Mouse (Mus musculus): ENCODE measurements around the gene Ahnak.
A peak's percentile ranks its signal among the peaks of the same experiment; 100 is the strongest.
"Not testable (repeated sequence)": the region's sequence is repeated elsewhere in the genome, so short reads cannot be mapped to it uniquely, and the experiment has no call there.

The Ahnak gene

GRCm38 (mm10) chr19:8996601-8997000, 7.5 kb downstream of the Ahnak start:
- DNase-seq: no peak

DNA sequence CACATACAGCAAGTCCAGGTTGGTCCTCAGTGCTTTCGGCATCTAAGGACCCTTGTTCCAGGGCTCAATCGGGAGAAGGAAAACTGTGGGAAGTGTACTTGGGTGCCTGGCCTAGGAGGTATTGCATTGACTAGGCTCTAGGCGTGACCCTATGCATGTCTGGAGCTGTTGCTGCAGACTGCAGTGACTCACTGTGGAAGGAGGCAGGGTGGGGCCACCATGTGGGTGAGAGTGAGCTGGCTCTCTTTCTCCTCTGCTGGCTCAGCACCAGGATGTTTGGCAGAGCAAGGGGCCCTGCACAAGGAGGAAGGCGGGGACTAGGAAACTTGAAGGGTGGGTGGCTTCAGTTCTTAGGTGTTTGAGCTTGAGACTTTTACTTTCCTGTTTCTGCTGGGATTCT, 8.5 kb downstream of the Ahnak start:
- peak; percentile 84 to 91 for DNase-seq

DNA sequence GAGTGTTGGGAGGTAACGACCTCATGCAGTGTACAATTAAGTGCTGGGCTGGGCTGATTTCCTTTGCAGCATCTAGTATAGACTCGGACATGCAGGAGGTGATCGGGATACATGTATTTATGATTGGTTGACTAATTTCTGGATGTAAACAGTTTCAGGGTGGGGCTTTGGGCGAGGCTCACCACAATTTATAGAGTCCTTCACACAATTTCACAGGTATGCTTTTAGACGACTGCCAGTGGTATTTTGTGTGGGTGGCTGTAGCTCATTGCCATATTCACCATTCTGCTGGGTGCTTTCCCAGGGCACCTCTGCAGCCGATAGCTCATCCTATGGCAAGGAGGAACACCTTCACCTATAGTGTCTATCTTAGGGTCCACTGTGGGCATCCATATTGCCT, 9.5 kb downstream of the Ahnak start:
- no peak for DNase-seq

GRCm38 (mm10) chr19:8999223-8999622, 10.1 kb downstream of the Ahnak start:
- DNase-seq: no peak

DNA sequence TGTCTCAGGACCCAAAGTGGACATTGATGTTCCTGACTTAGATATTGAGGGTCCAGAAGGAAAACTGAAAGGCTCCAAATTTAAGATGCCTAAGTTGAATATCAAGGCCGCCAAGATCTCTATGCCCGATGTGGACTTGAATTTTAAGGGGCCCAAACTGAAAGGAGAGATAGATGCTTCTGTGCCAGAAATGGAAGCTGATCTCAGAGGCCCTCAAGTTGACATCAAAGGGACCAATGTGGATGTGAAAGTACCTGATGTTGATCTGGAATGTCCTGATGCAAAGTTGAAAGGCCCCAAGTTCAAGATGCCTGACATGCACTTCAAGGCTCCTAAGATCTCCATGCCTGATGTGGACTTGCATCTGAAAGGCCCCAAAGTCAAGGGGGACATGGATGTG, 17.8 kb downstream of the Ahnak start:
- DNase-seq: not testable (repeated sequence)

GRCm38 (mm10) chr19:9019298-9019697, 30.2 kb downstream of the Ahnak start:
- DNase-seq: no peak

GRCm38 (mm10) chr19:9023021-9023778, 34.1 kb downstream of the Ahnak start:
- peak; percentile 30 to 68 for DNase-seq

DNA sequence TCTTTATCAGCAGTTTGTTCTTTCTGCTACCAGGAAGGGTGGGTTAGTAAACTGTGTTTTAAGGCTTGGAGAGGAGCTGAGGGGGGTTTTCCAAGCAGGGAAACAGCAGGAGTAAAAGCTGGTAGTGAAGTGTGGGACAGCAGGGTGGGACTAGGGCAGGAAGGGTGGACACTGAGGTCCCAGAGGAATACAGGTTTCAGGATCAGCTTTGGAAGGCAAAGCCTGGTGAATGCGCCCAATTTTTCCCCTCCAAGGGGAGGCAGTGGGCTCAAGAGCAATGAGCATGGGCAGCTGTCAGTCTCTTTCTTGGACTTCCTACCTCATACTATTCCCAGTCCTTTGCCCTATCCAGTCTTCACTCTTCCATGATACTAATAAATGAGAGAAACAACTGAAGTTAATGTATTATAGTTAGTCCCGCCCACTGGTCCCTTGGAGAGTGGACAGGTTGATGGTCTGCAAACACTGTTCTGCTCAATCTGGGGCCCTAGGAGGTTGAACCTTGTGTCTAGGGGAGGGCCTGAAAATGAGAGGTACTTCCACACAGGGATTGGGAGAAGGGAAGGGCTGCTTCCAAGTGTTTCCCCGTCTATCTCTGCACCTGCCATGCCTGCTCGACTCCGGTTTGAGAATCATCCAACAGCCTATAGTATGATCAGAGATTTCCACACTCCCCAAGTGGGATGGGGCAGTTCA, 36.6 kb downstream of the Ahnak start:
- no peak for DNase-seq

GRCm38 (mm10) chr19:9026634-9027033, 37.5 kb downstream of the Ahnak start:
- peak; percentile 23 to 46 for DNase-seq

DNA sequence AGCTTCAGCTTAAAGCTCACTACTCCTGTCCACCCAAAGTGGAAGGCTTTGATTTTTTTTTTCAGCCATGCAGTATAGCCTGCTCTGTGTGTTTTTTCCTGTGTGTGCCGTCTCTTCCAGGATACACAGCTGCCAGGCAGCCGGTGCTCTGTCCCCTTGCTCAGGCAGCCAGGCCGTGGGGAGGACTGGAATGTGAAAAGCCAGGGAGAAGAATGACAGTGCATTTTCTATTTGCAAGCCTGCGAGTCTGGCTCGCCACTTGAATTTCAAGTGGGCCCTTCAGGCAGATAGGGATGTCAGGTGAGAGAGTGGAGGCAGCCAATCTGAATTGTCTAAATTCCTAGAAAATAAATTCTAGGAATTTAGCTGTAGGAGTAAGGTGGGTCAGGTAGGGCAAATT, 38.7 kb downstream of the Ahnak start:
- DNase-seq: peak; percentile 31 to 61

DNA sequence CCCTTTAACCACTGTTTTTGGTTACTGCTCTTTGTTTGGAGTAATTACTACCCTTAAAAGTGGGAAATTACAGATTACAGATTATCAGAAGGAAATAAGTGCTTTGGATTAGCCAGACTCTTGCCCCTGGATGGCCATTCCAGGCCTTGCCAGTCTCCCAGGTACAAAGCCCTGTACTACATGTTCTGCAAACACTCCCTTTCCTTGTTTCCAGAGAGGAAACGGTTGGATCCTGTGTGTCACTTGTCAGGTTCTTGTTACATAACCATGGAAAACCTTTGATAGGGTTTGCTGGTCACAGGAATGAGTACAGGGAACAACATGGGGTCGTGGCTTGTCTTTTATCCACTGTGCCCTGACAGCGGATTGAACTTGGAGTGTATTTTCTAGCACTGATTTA, 39.3 kb downstream of the Ahnak start:
- no peak for DNase-seq

DNA sequence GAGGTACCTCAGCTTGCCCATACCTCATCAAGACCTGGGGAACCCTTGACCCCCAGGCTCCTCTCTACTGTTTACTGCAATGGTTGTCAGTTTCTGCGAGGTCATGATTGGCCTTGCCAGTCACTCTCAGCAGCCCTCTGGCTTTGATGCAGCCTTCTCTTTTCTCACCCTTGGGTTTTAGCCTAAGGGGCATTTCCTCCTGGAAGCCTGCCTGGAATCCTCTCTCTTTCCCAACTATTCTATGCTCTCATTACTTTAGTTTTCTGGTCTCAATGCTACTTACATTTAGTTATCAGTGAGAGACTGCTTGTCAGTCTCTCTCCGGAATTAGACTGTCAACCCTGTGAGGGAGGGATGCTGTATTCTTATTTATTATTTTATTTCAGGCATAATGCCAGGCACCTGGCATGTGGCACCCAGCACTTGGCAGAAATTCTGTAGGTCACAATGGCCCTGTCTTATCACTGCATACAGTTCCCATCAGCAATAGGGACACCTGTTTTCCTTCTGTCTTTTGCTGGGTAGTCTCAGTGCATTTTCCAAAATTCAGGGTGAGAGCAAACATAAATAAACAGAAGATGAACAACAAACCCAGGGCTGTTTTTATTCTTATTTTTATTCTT, 40.7 kb downstream of the Ahnak start:
- no peak for DNase-seq

DNA sequence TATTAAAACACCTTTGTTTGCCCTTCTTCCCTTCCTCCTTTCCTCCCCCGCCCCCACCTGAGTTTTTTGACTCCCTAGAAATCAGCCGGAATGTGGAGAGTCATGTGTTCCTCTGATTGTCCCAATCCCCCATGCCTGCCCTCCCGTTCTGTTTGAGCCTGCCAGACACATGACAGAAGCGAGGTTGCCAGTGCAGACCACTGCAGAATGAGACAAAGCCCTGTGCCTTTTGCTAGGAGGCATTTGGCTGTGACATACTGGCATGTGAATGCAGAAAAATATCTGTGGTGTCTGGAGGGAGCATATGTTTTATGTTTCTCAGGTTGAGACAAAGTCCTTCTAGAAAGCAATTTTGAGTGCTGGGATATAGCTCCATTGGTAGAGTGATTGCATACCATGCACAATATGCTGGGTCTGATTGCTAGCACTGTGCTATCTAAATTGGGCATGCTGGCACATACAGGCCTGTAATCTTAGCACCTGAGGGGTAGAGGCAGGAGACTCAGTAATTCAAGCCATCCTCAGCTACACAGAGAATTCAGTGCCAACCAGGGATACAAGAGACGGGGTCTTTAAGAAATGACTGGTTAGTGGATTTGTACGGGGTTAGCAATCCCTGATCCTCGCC, 43.5 kb downstream of the Ahnak start:
- no peak for DNase-seq

- DNase-seq: peak in 1 of 2 experiments; percentile 43
Observed at GRCm38 (mm10) chr19:9033412-9034340, 44.6 kb downstream of the Ahnak start.

DNA sequence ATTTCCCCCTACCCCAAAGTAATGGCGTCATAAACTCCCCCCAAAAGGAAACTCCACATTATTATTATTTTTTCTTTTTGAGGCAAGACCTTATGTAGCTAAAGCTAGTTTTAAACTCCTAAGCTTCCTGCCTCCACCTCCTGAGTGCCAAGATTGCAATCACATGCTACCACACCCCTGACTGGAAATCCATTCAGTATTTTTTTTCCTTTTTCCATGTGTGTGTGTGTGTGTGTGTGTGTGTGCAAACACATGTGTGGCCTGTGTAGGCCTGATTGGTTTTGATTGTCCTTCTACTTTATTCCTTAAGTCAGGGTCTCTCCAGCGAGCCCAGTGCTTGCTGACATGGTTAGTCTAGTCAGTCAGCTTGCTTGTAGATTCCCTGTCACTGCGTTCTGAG, 45.4 kb downstream of the Ahnak start:
- no peak for DNase-seq

- no peak for DNase-seq
Observed at GRCm38 (mm10) chr19:9035101-9035500, 46.0 kb downstream of the Ahnak start.

DNA sequence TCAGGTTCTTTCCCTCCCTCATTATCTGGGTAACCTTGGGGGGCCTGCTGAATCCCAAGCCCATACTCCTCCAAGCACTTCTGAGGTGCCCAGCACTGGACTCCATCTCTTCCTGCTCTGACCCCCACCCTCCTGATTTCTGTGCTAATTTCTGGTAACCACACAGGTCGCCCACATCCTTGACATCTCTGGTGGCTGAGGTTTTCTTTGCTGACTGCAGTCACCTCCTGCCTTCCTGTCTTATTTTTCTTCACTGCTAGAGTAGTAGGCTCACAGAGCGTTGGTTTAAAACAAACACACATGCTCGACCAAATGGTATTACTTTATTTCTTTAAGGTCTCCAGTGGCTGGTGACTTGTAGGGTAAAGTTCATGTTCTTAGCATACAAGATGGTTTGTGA, 49.1 kb downstream of the Ahnak start:
- DNase-seq: no peak

DNA sequence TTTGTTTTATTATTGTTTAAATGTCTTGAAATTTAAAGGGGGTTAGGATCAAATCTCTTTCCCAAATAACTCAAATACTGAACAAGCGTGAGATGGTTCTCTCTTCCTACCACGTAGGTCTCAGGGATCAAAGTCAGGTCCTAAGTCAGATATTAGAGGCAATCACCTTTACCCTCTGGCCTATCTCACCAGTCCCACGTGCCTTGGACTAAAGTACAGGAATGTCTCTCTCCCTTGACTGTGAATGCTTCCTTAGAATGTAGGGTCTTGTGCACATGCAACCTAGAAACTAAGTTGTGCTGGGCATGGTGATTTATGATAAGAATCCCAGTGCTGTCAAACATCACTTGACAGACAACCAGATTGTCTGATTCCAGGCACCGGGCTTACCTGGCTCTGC, 50.2 kb downstream of the Ahnak start:
- DNase-seq: no peak

- no peak for DNase-seq
Observed at GRCm38 (mm10) chr19:9039928-9040327, 50.8 kb downstream of the Ahnak start.

- DNase-seq: no peak
Observed at GRCm38 (mm10) chr19:9040649-9041048, 51.6 kb downstream of the Ahnak start.

GRCm38 (mm10) chr19:9041074-9041473, 52.0 kb downstream of the Ahnak start:
- no peak for DNase-seq

DNA sequence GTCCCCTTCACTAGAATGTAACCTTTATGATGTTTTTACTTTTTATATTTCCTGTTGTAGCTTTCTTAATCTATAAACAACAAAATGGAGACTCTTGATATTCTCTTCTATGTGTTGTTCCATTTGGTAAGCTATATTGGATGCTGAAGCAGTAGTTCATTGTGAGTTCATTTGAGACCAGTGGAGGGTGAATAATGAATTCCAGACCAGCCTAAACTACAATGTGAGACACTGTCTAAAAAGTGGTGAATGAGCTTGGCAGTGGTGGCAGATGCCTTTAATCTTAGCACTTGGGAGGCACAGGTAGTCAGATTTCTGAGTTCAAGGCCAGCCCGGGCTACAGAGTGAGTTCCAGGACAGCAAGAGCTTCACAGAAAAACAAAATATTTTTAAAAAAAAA, 54.0 kb downstream of the Ahnak start:
- no peak for DNase-seq
